Mouse (Mus musculus): ENCODE measurements at regions not wholly inside any gene's neighbourhood (a gene's known extent, or its start where the extent isn't known, plus 50 kb on each side); places are given as distances from the start of the nearest gene placed in this dataset.

GRCm38 (mm10) chrX:61432276-61432675, 246.9 kb upstream of the Cdr1 start:
- H3K9me3 ChIP-seq (ENCODE audit: control insufficient read depth, insufficient read depth, low read depth, low read length) = no peaks in the 10 kb centered on the region
- no peak overlapping the region for H3K9ac ChIP-seq (ENCODE audit: insufficient read depth, low read depth, low read length, poor library complexity, severe bottlenecking)
- no peak overlapping the region for H3K4me3 ChIP-seq (ENCODE audit: insufficient read depth in 1 of 2, low read depth in 1 of 2, low read length in 2 of 2, poor library complexity in 1 of 2, severe bottlenecking in 1 of 2)
- no peak for DNase-seq (ENCODE audit: low read depth, low spot score)
- TF ChIP-seq CHD2 (IDR thresholded peaks at IDR 0.05; ENCODE audit: low read depth, low read length) = no peak
- TF ChIP-seq HCFC1 (IDR thresholded peaks at IDR 0.05; ENCODE audit: borderline replicate concordance, insufficient read depth, low read length) = no peak
- TF ChIP-seq ZNF384 (IDR thresholded peaks at IDR 0.05; ENCODE audit: low read depth, low read length) = no peak
- TF ChIP-seq ZC3H11A (IDR thresholded peaks at IDR 0.05; ENCODE audit: borderline replicate concordance, low read depth, low read length) = no peak
- no peak for TF ChIP-seq MAFK (IDR thresholded peaks at IDR 0.05; ENCODE audit: insufficient read depth, low read depth, low read length)
- in situ Hi-C loops (cut with MboI; ENCODE audit: low sequenced_read_pairs in 2 of 2, unreplicated experiment in 2 of 2) = no loop called here
- no peak overlapping the region for H3K27ac ChIP-seq (ENCODE audit: insufficient read depth, low read depth, low read length, poor library complexity, severe bottlenecking)
- H3K36me3 ChIP-seq (ENCODE audit: control insufficient read depth, insufficient read depth, low read length, poor library complexity, severe bottlenecking) = no peaks in the 10 kb centered on the region
- no peaks in the 10 kb centered on the region for H3K4me1 ChIP-seq (ENCODE audit: control insufficient read depth in 2 of 2, insufficient read depth in 2 of 2, low read length in 2 of 2, poor library complexity in 1 of 2)

- H3K4me3 ChIP-seq (ENCODE audit: insufficient read depth in 1 of 2, low read depth in 1 of 2, low read length in 2 of 2, poor library complexity in 1 of 2, severe bottlenecking in 1 of 2) = no peak overlapping the region
- no peak for DNase-seq (ENCODE audit: low read depth, low spot score)
- no peak overlapping the region for H3K27ac ChIP-seq (ENCODE audit: insufficient read depth, low read depth, low read length, poor library complexity, severe bottlenecking)
- H3K4me1 ChIP-seq (ENCODE audit: control insufficient read depth in 2 of 2, insufficient read depth in 2 of 2, low read length in 2 of 2, poor library complexity in 1 of 2) = no peaks in the 10 kb centered on the region
- TF ChIP-seq MAFK (IDR thresholded peaks at IDR 0.05; ENCODE audit: insufficient read depth, low read depth, low read length) (no peak), ZNF384 (IDR thresholded peaks at IDR 0.05; ENCODE audit: low read depth, low read length) (no peak), ZC3H11A (IDR thresholded peaks at IDR 0.05; ENCODE audit: borderline replicate concordance, low read depth, low read length) (no peak), HCFC1 (IDR thresholded peaks at IDR 0.05; ENCODE audit: borderline replicate concordance, insufficient read depth, low read length) (no peak), CHD2 (IDR thresholded peaks at IDR 0.05; ENCODE audit: low read depth, low read length) (no peak)
- in situ Hi-C loops (cut with MboI; ENCODE audit: low sequenced_read_pairs in 2 of 2, unreplicated experiment in 2 of 2) = no loop called here
- no peak overlapping the region for H3K9ac ChIP-seq (ENCODE audit: insufficient read depth, low read depth, low read length, poor library complexity, severe bottlenecking)
- H3K36me3 ChIP-seq (ENCODE audit: control insufficient read depth, insufficient read depth, low read length, poor library complexity, severe bottlenecking) = no peaks in the 10 kb centered on the region
- no peaks in the 10 kb centered on the region for H3K9me3 ChIP-seq (ENCODE audit: control insufficient read depth, insufficient read depth, low read depth, low read length)
These were observed 240.0 kb upstream of the Cdr1 start for GRCm38 (mm10) chrX:61425316-61425715.

- TF ChIP-seq HCFC1 (IDR thresholded peaks at IDR 0.05; ENCODE audit: borderline replicate concordance, insufficient read depth, low read length) (no peak), ZNF384 (IDR thresholded peaks at IDR 0.05; ENCODE audit: low read depth, low read length) (peak; percentile 75)
- in situ Hi-C loops (cut with MboI; ENCODE audit: low sequenced_read_pairs in 2 of 2, unreplicated experiment in 2 of 2) = no loop called here
- no peak for DNase-seq (ENCODE audit: low read depth, low spot score)
These were observed 207.8 kb upstream of the Cdr1 start for GRCm38 (mm10) chrX:61393154-61393553.

GRCm38 (mm10) chrX:61391627-61392026, 206.3 kb upstream of the Cdr1 start:
- Histone ChIP-seq H3K36me3 (ENCODE audit: control insufficient read depth, insufficient read depth, low read length, poor library complexity, severe bottlenecking) (no peaks in the 10 kb centered on the region), H3K4me3 (ENCODE audit: insufficient read depth in 1 of 2, low read depth in 1 of 2, low read length in 2 of 2, poor library complexity in 1 of 2, severe bottlenecking in 1 of 2) (no peak overlapping the region), H3K9me3 (ENCODE audit: control insufficient read depth, insufficient read depth, low read depth, low read length) (no peaks in the 10 kb centered on the region), H3K27ac (ENCODE audit: insufficient read depth, low read depth, low read length, poor library complexity, severe bottlenecking) (no peak overlapping the region), H3K4me1 (ENCODE audit: control insufficient read depth in 2 of 2, insufficient read depth in 2 of 2, low read length in 2 of 2, poor library complexity in 1 of 2) (no peaks in the 10 kb centered on the region), H3K9ac (ENCODE audit: insufficient read depth, low read depth, low read length, poor library complexity, severe bottlenecking) (no peak overlapping the region)
- DNase-seq (ENCODE audit: low read depth, low spot score) = no peak
- in situ Hi-C loops (cut with MboI; ENCODE audit: low sequenced_read_pairs in 2 of 2, unreplicated experiment in 2 of 2) = no loop called here
- TF ChIP-seq HCFC1 (IDR thresholded peaks at IDR 0.05; ENCODE audit: borderline replicate concordance, insufficient read depth, low read length) (no peak), CHD2 (IDR thresholded peaks at IDR 0.05; ENCODE audit: low read depth, low read length) (no peak)

More at GRCm38 (mm10) chrX:61393154-61393553, 207.8 kb upstream of the Cdr1 start:
- Histone ChIP-seq H3K9ac (ENCODE audit: insufficient read depth, low read depth, low read length, poor library complexity, severe bottlenecking) (no peak overlapping the region), H3K4me3 (ENCODE audit: insufficient read depth in 1 of 2, low read depth in 1 of 2, low read length in 2 of 2, poor library complexity in 1 of 2, severe bottlenecking in 1 of 2) (no peak overlapping the region), H3K4me1 (ENCODE audit: control insufficient read depth in 2 of 2, insufficient read depth in 2 of 2, low read length in 2 of 2, poor library complexity in 1 of 2) (peaks cover 0 to 2% of the 10 kb centered on the region in 2 experiments; a peak in 1 of 4 replicates), H3K27ac (ENCODE audit: insufficient read depth, low read depth, low read length, poor library complexity, severe bottlenecking) (no peak overlapping the region), H3K36me3 (ENCODE audit: control insufficient read depth, insufficient read depth, low read length, poor library complexity, severe bottlenecking) (no peaks in the 10 kb centered on the region), H3K9me3 (ENCODE audit: control insufficient read depth, insufficient read depth, low read depth, low read length) (no peaks in the 10 kb centered on the region)
